Mouse (Mus musculus) heart, adult 11 months (tissue): ENCODE measurements around the gene Pdcd6ip.

Experiments used
- DNase-seq: peaks from one replicate; pipeline ENCODE4 v3.0.0; 2022

Pdcd6ip gene

DNA sequence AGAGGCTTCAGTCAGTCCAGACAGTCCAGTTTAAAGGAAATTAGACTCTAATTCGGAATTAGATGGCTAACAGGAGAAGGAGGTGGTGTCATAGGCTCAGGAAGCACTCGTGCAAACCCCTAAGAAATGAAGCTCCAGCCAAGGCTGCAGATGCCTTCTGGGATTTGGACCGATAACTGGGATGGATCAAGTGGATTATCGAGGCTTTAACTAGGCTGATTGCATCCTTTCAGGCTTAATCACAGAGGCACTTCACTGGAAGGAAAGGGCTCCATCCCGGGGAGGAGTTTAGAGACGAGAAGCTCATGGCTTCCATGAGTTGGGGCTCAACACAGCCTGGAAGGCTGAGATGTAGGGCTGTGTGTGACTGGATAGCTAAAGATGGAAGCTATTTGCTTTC is 84.0 kb downstream of the Pdcd6ip start:
- no peak for DNase-seq

DNA sequence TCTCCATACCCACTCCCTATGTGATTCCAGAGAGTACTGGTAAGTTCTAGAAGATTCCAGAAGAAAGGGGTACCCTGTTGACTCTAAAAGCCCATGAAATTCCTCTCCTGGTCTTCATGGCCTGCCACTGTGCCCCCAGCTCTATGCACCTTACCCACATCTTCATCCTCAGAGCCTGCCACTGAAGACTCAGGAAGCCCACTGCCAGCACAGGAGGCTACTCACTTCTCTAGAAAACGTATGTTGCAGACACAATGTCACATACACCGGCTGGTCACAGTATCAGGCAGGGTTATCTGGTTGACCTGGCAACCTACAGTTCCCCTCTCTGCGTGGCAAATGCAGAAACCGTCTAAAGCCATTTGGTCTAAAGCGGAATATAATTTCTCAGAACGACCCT is 91.0 kb downstream of the Pdcd6ip start:
- DNase-seq, result peak; percentile 77

DNA sequence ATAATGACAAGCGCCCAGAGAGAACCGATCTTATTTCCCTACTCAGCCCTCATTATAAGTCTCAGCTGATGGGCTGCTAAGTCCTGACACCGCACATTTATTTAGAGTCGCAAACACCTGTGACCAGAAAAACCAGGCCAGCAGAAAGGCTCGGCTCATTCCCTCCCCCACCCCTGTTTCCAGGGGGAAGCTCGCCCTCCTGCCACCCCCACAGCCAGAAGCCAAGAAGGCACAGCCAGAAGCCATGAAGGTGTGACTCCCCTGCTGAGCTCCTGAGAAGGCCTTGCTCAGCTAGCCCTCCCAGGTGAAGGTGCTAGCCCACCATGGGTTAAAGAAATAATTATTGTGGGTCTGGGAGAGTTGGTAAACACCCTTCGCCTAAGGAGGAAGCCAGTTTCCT is 97.3 kb downstream of the Pdcd6ip start:
- DNase-seq, result peak; percentile 76

DNA sequence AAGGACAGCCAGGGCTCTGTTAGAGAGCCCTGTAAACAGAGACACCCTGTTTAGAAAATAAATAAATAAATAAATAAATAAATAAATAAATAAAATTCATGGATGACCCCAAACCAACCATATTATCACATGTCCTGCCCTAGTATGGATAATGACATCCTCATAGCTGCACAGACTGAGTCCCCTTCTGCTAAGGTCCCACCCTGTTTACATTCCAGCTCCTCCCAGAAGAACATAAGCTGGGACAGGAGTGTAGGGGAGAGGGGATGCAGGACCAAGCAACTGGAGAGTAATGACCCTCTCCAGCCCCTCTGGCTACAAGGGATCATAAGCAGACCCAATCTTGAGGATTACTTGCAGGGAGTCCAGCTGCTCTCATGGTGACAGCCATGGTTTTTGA is 105.9 kb downstream of the Pdcd6ip start:
- no peak for DNase-seq
